In the genomic region with DNA sequence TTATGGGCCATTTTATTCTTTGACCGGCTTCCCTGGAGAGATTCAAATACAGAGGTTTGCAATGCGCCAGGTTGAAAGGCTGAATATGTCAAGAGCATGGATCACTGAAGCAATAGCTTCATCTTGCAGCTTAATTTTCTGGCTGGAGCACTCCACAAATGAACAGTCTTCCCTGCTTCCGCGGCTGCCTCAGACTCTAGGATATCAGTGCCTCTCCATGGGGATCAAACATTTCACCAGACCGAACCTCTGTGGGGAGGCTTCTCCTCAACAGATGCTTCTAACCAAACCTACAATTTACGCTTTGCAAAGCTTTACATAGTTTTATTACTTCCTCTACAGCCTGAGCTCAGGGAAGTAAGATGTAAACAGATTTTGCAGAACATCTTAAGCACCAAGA, we compare ENCODE assay signal across 27 mouse cellular contexts.
A peak's percentile ranks its signal among the peaks of the same experiment; 100 is the strongest.
DNase-seq lines count a peak whose midpoint lies in the region; ATAC-seq and TF ChIP-seq lines count a peak whose summit lies in the region.
"Had no signal": no experiment of that assay in that cellular context is flagged by ENCODE, and none has a peak within 500 bp of the region (broad histone marks: within the 10 kb centered on the region; RNA-seq: fewer than 3 reads in every experiment).

No protein-coding gene starts in this region.

- no peaks in the 10 kb centered on the region for H3K27me3 ChIP-seq in embryonic facial prominence, embryonic 14.5 days (replicated peaks; ENCODE audit: control insufficient read depth, insufficient read depth, low read length)
- H3K27me3 ChIP-seq in embryonic facial prominence, embryonic 10.5 days (replicated peaks; ENCODE audit: low read depth, poor library complexity, severe bottlenecking), result no peaks in the 10 kb centered on the region
- no peaks in the 10 kb centered on the region for H3K27me3 ChIP-seq in neural tube, embryonic 14.5 days (ENCODE audit: control insufficient read depth, insufficient read depth, low read length)
- H3K27me3 ChIP-seq in neural tube, embryonic 15.5 days (replicated peaks), result no peaks in the 10 kb centered on the region
- H3K27me3 ChIP-seq: embryonic facial prominence, embryonic 15.5 days; forebrain, embryonic 12.5 days; heart, embryonic 15.5 days had no signal

- H3K9ac ChIP-seq in embryonic facial prominence, embryonic 14.5 days (ENCODE audit: low read depth, low read length), result no peak overlapping the region
- H3K9ac ChIP-seq in neural tube, embryonic 14.5 days (replicated peaks; ENCODE audit: low read depth, low read length), result no peak overlapping the region
- H3K9ac ChIP-seq in neural tube, embryonic 15.5 days (replicated peaks), result no peak overlapping the region
- H3K9ac ChIP-seq: embryonic facial prominence, embryonic 15.5 days; forebrain, embryonic 12.5 days; heart, embryonic 15.5 days; liver, embryonic 14.5 days had no signal

- peak; percentile 7 for DNase-seq in embryonic facial prominence, embryonic 14.5 days (ENCODE audit: low spot score)
- no peak for DNase-seq in embryonic facial prominence, embryonic 10.5 days (ENCODE audit: low spot score)
- DNase-seq in left cerebral cortex, postnatal 4 days, result peak; percentile 1
- DNase-seq in left cerebral cortex, adult 2 months (ENCODE audit: extremely low spot score in 1 of 2, low spot score in 2 of 2), result no peak
- no peak for DNase-seq in urinary bladder, postnatal 25 days (ENCODE audit: low spot score)
- DNase-seq: adrenal gland, postnatal 25 days; B cell, adult 2 months; cerebellum, adult 11-12 months; cerebellum, adult 9-11 months; gastrocnemius, postnatal 14 days; kidney, adult 2 months; kidney, postnatal 36 days; liver; lung, adult 2 months; lung, postnatal 10 days; right cerebral cortex, postnatal 4 days; thymus, adult 2 months; thymus, postnatal 36 days had no signal

- intact Hi-C loops in left cerebral cortex, postnatal 4 days (cut with DNase I), result no loop called here
- intact Hi-C loops in left cerebral cortex, adult 2 months (cut with DNase I), result no loop called here

- no peak overlapping the region for H3K4me2 ChIP-seq in embryonic facial prominence, embryonic 14.5 days (ENCODE audit: low read depth, low read length)
- 0 out of 2 replicates have a peak overlapping the region, but pooled peaks have one; percentile 11 for H3K4me2 ChIP-seq in neural tube, embryonic 14.5 days (ENCODE audit: low read depth, low read length)
- no peak overlapping the region for H3K4me2 ChIP-seq in neural tube, embryonic 15.5 days
- H3K4me2 ChIP-seq: embryonic facial prominence, embryonic 15.5 days; forebrain, embryonic 12.5 days; heart, embryonic 15.5 days had no signal

- no peak for ATAC-seq in embryonic facial prominence, embryonic 14.5 days (ENCODE audit: low read depth)
- no peak for ATAC-seq in neural tube, embryonic 14.5 days (ENCODE audit: low read depth)
- ATAC-seq in neural tube, embryonic 15.5 days (ENCODE audit: low FRiP score), result no peak

- no peaks in the 10 kb centered on the region for H3K36me3 ChIP-seq in embryonic facial prominence, embryonic 14.5 days (ENCODE audit: control insufficient read depth, insufficient read depth, low read length)
- H3K36me3 ChIP-seq in embryonic facial prominence, embryonic 10.5 days (replicated peaks), result no peaks in the 10 kb centered on the region
- H3K36me3 ChIP-seq in neural tube, embryonic 14.5 days (ENCODE audit: control insufficient read depth, insufficient read depth, low read length), result no peaks in the 10 kb centered on the region
- no peaks in the 10 kb centered on the region for H3K36me3 ChIP-seq in neural tube, embryonic 15.5 days
- H3K36me3 ChIP-seq: embryonic facial prominence, embryonic 15.5 days; forebrain, embryonic 12.5 days; heart, embryonic 10.5 days; heart, embryonic 15.5 days had no signal

- 56% methylated on average over 6 of the region's 6 CpGs for WGBS in embryonic facial prominence, embryonic 14.5 days
- WGBS in embryonic facial prominence, embryonic 10.5 days, result 70% methylated on average over 6 of the region's 6 CpGs
- WGBS in neural tube, embryonic 14.5 days, result 27% methylated on average over 6 of the region's 6 CpGs
- 26% methylated on average over 6 of the region's 6 CpGs for WGBS in neural tube, embryonic 15.5 days

- no peak overlapping the region for H3K4me3 ChIP-seq in embryonic facial prominence, embryonic 14.5 days (ENCODE audit: low read depth, low read length)
- H3K4me3 ChIP-seq in embryonic facial prominence, embryonic 10.5 days, result no peak overlapping the region
- no peak overlapping the region for H3K4me3 ChIP-seq in left cerebral cortex, adult 2 months
- no peak overlapping the region for H3K4me3 ChIP-seq in neural tube, embryonic 14.5 days (ENCODE audit: low read depth, low read length)
- H3K4me3 ChIP-seq in neural tube, embryonic 15.5 days (replicated peaks), result no peak overlapping the region
- H3K4me3 ChIP-seq: embryonic facial prominence, embryonic 15.5 days; forebrain, embryonic 12.5 days; heart, embryonic 10.5 days; heart, embryonic 15.5 days; layer of hippocampus, adult 2 months had no signal

- no peaks in the 10 kb centered on the region for H3K9me3 ChIP-seq in embryonic facial prominence, embryonic 14.5 days (ENCODE audit: control insufficient read depth, low read length)
- no peaks in the 10 kb centered on the region for H3K9me3 ChIP-seq in embryonic facial prominence, embryonic 10.5 days
- H3K9me3 ChIP-seq in neural tube, embryonic 14.5 days (ENCODE audit: control insufficient read depth, low read length), result no peaks in the 10 kb centered on the region
- H3K9me3 ChIP-seq in neural tube, embryonic 15.5 days (replicated peaks), result no peaks in the 10 kb centered on the region
- H3K9me3 ChIP-seq: embryonic facial prominence, embryonic 15.5 days; forebrain, embryonic 12.5 days; heart, embryonic 10.5 days; heart, embryonic 15.5 days had no signal

- H3K4me1 ChIP-seq in embryonic facial prominence, embryonic 14.5 days (ENCODE audit: control insufficient read depth, insufficient read depth, low read length), result no peaks in the 10 kb centered on the region
- no peaks in the 10 kb centered on the region for H3K4me1 ChIP-seq in embryonic facial prominence, embryonic 10.5 days
- no peaks in the 10 kb centered on the region for H3K4me1 ChIP-seq in neural tube, embryonic 14.5 days (ENCODE audit: control insufficient read depth, insufficient read depth, low read length)
- no peaks in the 10 kb centered on the region for H3K4me1 ChIP-seq in neural tube, embryonic 15.5 days
- H3K4me1 ChIP-seq: embryonic facial prominence, embryonic 15.5 days; forebrain, embryonic 12.5 days; heart, embryonic 10.5 days; heart, embryonic 15.5 days had no signal

- TF ChIP-seq CTCF in left cerebral cortex, adult 2 months (IDR thresholded peaks at IDR 0.05), result no peak

- no peak overlapping the region for H3K27ac ChIP-seq in embryonic facial prominence, embryonic 14.5 days (replicated peaks; ENCODE audit: low read depth, low read length)
- no peak overlapping the region for H3K27ac ChIP-seq in embryonic facial prominence, embryonic 10.5 days (replicated peaks)
- no peak overlapping the region for H3K27ac ChIP-seq in left cerebral cortex, adult 2 months
- H3K27ac ChIP-seq in neural tube, embryonic 14.5 days (ENCODE audit: low read depth, low read length), result no peak overlapping the region
- no peak overlapping the region for H3K27ac ChIP-seq in neural tube, embryonic 15.5 days (replicated peaks)
- H3K27ac ChIP-seq: embryonic facial prominence, embryonic 15.5 days; forebrain, embryonic 12.5 days; heart, embryonic 10.5 days; heart, embryonic 15.5 days; layer of hippocampus, adult 2 months; liver, embryonic 14.5 days; macrophage had no signal

Comparison
In these comparisons a context has a peak if more than half of its experiments do, and no peak if none do; other contexts are left out.
1. DNase-seq: peak in embryonic facial prominence, embryonic 14.5 days (single experiment) and left cerebral cortex, postnatal 4 days (single experiment); none in embryonic facial prominence, embryonic 10.5 days (single experiment), left cerebral cortex, adult 2 months (0 of 2) and urinary bladder, postnatal 25 days (single experiment).